Mouse (Mus musculus): ENCODE measurements at regions not wholly inside any gene's neighbourhood (a gene's known extent, or its start where the extent isn't known, plus 50 kb on each side); places are given as distances from the start of the nearest gene placed in this dataset.
A peak's percentile ranks its signal among the peaks of the same experiment; 100 is the strongest.

DNA sequence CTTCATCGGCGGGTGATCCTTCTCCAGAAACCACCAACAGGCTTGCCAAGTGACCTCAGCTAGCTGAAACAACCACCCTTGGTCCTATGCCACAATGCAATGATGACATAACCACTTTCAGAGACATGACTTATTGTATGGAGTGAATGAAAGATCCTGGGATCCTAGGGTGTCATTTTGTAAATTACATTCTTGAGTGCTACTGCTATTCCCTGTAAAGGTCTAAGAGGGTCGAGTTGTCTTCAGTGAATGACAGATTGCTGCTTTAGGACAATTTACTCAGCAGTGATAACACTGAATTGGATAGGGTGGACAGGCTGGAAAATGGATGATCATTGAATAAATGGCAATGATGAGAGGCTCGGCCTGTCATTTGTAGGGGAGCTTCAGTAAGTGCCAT, 692.4 kb downstream of the Gm9008 start:
- Histone ChIP-seq H3K9ac (ENCODE audit: low read depth, low read length) (no peak overlapping the region), H3K4me3 (ENCODE audit: low read depth, low read length) (no peak overlapping the region), H3K4me2 (replicated peaks; ENCODE audit: low read depth, low read length) (no peak overlapping the region), H3K4me1 (replicated peaks; ENCODE audit: control insufficient read depth, insufficient read depth, low read length) (no peaks in the 10 kb centered on the region), H3K27ac (ENCODE audit: low read depth, low read length) (no peak overlapping the region), H3K36me3 (ENCODE audit: control insufficient read depth, insufficient read depth, low read length) (no peaks in the 10 kb centered on the region), H3K27me3 (ENCODE audit: control insufficient read depth, insufficient read depth, low read length) (no peaks in the 10 kb centered on the region), H3K9me3 (ENCODE audit: control insufficient read depth, low read length) (no peaks in the 10 kb centered on the region)
- ATAC-seq (ENCODE audit: low FRiP score) (no peak; the same call in 1 of the 2 replicates), DNase-seq (ENCODE audit: low spot score) (no peak)
- 65% methylated on average over 4 of the region's 4 CpGs for WGBS

- no peaks in the 10 kb centered on the region for H3K36me3 ChIP-seq (ENCODE audit: control insufficient read depth, insufficient read depth, low read length)
- ATAC-seq (ENCODE audit: low FRiP score) (no peak), DNase-seq (ENCODE audit: low spot score) (no peak)
- H3K9me3 ChIP-seq (ENCODE audit: control insufficient read depth, low read length), result no peaks in the 10 kb centered on the region
- no peaks in the 10 kb centered on the region for H3K4me1 ChIP-seq (replicated peaks; ENCODE audit: control insufficient read depth, insufficient read depth, low read length)
- H3K4me2 ChIP-seq (replicated peaks; ENCODE audit: low read depth, low read length), result no peak overlapping the region
- H3K27me3 ChIP-seq (ENCODE audit: control insufficient read depth, insufficient read depth, low read length), result no peaks in the 10 kb centered on the region
- WGBS, result 72% methylated on average over 3 of the region's 3 CpGs
- no peak overlapping the region for H3K4me3 ChIP-seq (ENCODE audit: low read depth, low read length)
- no peak overlapping the region for H3K27ac ChIP-seq (ENCODE audit: low read depth, low read length)
- H3K9ac ChIP-seq (ENCODE audit: low read depth, low read length), result no peak overlapping the region
These were observed 697.6 kb downstream of the Gm9008 start for GRCm38 (mm10) chr6:75799993-75800392.

- no peaks in the 10 kb centered on the region for H3K9me3 ChIP-seq (ENCODE audit: control insufficient read depth, low read length)
- H3K9ac ChIP-seq (ENCODE audit: low read depth, low read length), result no peak overlapping the region
- H3K4me3 ChIP-seq (ENCODE audit: low read depth, low read length), result no peak overlapping the region
- 49% methylated on average over 2 of the region's 2 CpGs for WGBS
- ATAC-seq (ENCODE audit: low FRiP score) (no peak), DNase-seq (ENCODE audit: low spot score) (no peak)
- H3K36me3 ChIP-seq (ENCODE audit: control insufficient read depth, insufficient read depth, low read length), result no peaks in the 10 kb centered on the region
- H3K4me1 ChIP-seq (replicated peaks; ENCODE audit: control insufficient read depth, insufficient read depth, low read length), result no peaks in the 10 kb centered on the region
- no peak overlapping the region for H3K27ac ChIP-seq (ENCODE audit: low read depth, low read length)
- no peaks in the 10 kb centered on the region for H3K27me3 ChIP-seq (ENCODE audit: control insufficient read depth, insufficient read depth, low read length)
- H3K4me2 ChIP-seq (replicated peaks; ENCODE audit: low read depth, low read length), result no peak overlapping the region
These were observed 698.0 kb downstream of the Gm9008 start for GRCm38 (mm10) chr6:75799546-75799945.

DNA sequence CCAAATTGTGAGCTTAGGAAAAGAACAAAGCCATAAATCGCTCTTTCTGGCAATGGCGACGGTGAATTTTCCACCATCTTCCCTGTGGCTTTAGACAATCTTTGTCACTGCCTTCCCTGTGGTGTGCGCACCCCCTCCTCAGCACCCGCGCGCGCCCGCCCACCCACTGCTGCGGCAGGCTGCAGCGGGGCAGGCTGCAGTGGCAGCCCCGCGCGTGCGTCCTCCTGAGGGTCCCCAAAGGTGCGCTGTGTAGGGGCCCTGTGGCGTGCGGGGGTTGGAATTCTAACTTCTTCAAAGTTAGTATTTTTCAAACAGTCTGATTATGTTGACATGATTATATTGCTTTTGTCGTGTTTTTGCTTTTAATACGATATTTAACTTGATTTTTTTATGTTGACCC, 714.9 kb downstream of the Gm9008 start:
- no peak overlapping the region for H3K9ac ChIP-seq (ENCODE audit: low read depth, low read length)
- H3K36me3 ChIP-seq (ENCODE audit: control insufficient read depth, insufficient read depth, low read length), result no peaks in the 10 kb centered on the region
- no peak overlapping the region for H3K4me3 ChIP-seq (ENCODE audit: low read depth, low read length)
- H3K9me3 ChIP-seq (ENCODE audit: control insufficient read depth, low read length), result no peaks in the 10 kb centered on the region
- no peaks in the 10 kb centered on the region for H3K27me3 ChIP-seq (ENCODE audit: control insufficient read depth, insufficient read depth, low read length)
- H3K27ac ChIP-seq (ENCODE audit: low read depth, low read length), result no peak overlapping the region
- 66% methylated on average over 20 of the region's 20 CpGs for WGBS
- H3K4me2 ChIP-seq (replicated peaks; ENCODE audit: low read depth, low read length), result no peak overlapping the region
- DNase-seq (ENCODE audit: low spot score) (no peak), ATAC-seq (ENCODE audit: low FRiP score) (peak; percentile 54; the same call in 1 of the 2 replicates)
- H3K4me1 ChIP-seq (replicated peaks; ENCODE audit: control insufficient read depth, insufficient read depth, low read length), result no peaks in the 10 kb centered on the region

DNA sequence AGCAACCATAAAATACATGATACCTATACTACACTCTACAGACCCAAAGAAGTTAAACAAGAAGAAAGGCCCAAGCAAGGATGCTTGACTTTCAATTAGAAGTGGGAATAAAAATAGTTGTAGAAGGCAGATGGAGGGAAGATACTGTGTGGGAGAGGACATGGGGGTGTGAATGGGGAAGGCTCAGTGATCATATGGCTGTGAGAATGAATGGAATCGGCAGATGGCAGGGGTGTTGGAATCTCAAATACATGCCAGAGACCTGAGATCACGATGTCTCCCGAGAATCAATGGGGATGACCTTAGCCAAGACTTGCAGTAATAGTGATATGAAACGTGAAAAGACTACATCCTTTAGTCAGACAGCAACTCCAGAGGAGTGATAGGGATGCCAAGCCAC, 734.5 kb downstream of the Gm9008 start:
- H3K4me2 ChIP-seq (replicated peaks; ENCODE audit: low read depth, low read length), result no peak overlapping the region
- no peak overlapping the region for H3K9ac ChIP-seq (ENCODE audit: low read depth, low read length)
- no peaks in the 10 kb centered on the region for H3K36me3 ChIP-seq (ENCODE audit: control insufficient read depth, insufficient read depth, low read length)
- H3K4me3 ChIP-seq (ENCODE audit: low read depth, low read length), result no peak overlapping the region
- H3K27ac ChIP-seq (ENCODE audit: low read depth, low read length), result no peak overlapping the region
- H3K9me3 ChIP-seq (ENCODE audit: control insufficient read depth, low read length), result no peaks in the 10 kb centered on the region
- no peaks in the 10 kb centered on the region for H3K4me1 ChIP-seq (replicated peaks; ENCODE audit: control insufficient read depth, insufficient read depth, low read length)
- DNase-seq (ENCODE audit: low spot score) (no peak), ATAC-seq (ENCODE audit: low FRiP score) (no peak)
- 87% methylated on average over 4 of the region's 4 CpGs for WGBS
- no peaks in the 10 kb centered on the region for H3K27me3 ChIP-seq (ENCODE audit: control insufficient read depth, insufficient read depth, low read length)

GRCm38 (mm10) chr6:75756184-75756583, 741.4 kb downstream of the Gm9008 start:
- Histone ChIP-seq H3K4me1 (replicated peaks; ENCODE audit: control insufficient read depth, insufficient read depth, low read length) (no peaks in the 10 kb centered on the region), H3K4me2 (replicated peaks; ENCODE audit: low read depth, low read length) (no peak overlapping the region), H3K27me3 (ENCODE audit: control insufficient read depth, insufficient read depth, low read length) (no peaks in the 10 kb centered on the region), H3K27ac (ENCODE audit: low read depth, low read length) (no peak overlapping the region), H3K36me3 (ENCODE audit: control insufficient read depth, insufficient read depth, low read length) (no peaks in the 10 kb centered on the region), H3K4me3 (ENCODE audit: low read depth, low read length) (no peak overlapping the region), H3K9me3 (ENCODE audit: control insufficient read depth, low read length) (no peaks in the 10 kb centered on the region), H3K9ac (ENCODE audit: low read depth, low read length) (no peak overlapping the region)
- WGBS, result 73% methylated on average over 2 of the region's 2 CpGs
- DNase-seq (ENCODE audit: low spot score) (no peak), ATAC-seq (ENCODE audit: low FRiP score) (no peak)

Measured in hindbrain, embryonic 11.5 days (tissue).